Mouse (Mus musculus): ENCODE results near the gene Fxr1. TPM values are rescaled to one million over a fixed set of nuclear protein-coding genes. Genes with fewer than 3 reads are reported as not detected.
"Not testable (repeated sequence)": the region's sequence is repeated elsewhere in the genome, so short reads cannot be mapped to it uniquely, and the experiment has no call there.

Gene Fxr1
- 148 and 169 TPM in 2 replicates for total RNA-seq (2017)

DNA sequence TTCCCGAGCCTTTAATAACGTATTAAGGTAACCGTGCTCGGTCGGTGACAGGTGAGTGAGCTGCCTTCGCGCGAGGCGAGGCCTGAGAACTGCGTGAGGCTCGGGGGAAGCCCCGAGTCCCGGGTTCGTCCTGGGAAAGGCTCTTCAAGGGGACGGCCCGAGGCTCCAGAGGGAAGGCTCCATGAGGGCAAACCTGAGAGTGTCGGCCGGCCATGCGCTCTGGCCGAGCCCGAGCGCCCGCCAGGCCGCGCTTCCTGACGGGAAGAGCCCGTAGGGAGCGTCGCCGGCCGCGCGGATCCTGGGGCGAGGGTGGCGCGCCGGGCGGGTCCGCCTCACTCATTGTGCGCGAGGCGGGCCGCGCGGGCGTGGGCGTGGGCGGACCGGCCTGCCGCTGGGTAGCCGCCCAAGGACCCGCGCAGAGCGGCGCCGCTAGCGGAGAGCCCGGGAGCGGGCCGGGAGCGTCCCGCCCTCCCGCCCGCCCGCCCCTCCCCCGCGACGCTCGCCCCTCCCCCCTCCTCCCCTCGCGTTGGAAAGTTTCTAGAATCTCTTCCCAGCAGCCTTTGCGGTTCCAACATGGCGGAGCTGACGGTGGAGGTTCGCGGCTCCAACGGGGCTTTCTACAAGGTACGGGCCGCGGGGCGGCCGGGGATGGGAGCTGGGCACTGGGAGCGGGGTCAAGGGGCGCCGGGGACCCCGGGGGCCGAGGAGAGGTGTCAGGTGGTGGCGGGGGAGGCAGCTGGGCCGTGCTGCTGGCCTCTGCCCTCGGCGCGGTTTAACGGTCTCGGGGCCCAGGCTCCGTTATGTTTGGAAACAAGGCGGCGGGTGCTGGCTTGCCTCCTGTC lies at the start of gene Fxr1:
TSS of gene Fxr1 (plus strand) at position 404 of the 842 bp plus-strand sequence.
- ATAC-seq (ENCODE audit: extremely low read depth, insufficient number of reproducible peaks, low FRiP score, poor library complexity, severe bottlenecking) = peak; percentile 89

DNA sequence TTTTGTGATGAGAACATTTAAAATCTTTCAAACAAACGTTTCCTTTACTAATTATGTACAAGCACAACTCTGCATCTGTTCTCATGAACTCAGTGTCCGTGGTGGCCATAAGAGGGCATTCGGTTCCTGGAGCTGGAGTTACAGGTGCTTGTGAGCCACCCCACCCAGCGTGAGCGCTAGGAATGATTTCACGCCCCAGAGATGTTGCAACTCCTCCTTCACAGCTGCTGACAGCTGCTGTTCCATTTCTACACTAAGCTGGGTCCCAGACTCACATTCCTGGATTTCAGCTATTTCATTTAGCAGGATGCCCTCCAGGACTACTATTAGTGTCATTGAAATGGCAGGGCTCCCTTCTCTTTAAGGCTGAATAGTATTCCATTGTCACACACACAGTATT lies 40.3 kb upstream of the Fxr1 start:
- no peak for ATAC-seq (ENCODE audit: extremely low read depth, insufficient number of reproducible peaks, low FRiP score, poor library complexity, severe bottlenecking)

DNA sequence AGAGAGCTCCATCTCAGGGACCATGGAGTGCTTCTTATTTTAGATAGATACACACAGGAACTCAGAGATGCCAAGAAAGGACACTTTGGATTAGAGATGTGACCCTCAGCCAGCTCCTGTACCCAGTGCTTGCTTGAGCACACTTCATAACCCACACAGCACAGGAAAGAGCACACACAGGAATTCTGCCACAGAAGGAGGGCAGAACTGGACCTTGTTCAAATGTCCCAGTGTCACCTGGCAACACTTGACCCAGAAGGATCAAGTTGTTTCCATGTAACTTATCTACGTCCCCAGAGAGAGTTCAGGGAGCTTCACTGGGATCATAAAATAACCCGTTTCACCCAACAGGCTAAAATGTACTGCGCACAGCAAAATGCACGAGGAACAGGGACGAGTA lies 37.0 kb upstream of the Fxr1 start:
- ATAC-seq (ENCODE audit: extremely low read depth, insufficient number of reproducible peaks, low FRiP score, poor library complexity, severe bottlenecking) = no peak

DNA sequence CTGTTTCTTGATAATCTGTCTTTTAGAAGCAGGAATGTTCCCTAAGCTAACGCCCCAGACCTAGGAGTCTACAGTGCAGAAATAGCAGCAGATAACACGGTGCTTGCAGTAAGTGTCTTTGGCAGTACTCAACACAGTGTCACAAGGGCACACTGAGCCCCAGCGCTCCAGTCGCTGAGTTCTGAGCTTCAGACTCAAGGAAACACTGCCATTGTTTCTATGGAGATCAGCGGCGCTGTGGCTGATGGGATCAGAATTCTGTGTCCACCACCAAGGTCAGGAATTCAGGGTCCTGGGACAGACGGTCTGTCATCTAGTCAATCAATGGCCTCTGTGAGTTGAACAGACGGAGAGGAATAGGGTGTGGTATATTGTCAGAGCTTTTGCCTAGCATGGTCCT lies 30.4 kb upstream of the Fxr1 start:
- no peak for ATAC-seq (ENCODE audit: extremely low read depth, insufficient number of reproducible peaks, low FRiP score, poor library complexity, severe bottlenecking)

DNA sequence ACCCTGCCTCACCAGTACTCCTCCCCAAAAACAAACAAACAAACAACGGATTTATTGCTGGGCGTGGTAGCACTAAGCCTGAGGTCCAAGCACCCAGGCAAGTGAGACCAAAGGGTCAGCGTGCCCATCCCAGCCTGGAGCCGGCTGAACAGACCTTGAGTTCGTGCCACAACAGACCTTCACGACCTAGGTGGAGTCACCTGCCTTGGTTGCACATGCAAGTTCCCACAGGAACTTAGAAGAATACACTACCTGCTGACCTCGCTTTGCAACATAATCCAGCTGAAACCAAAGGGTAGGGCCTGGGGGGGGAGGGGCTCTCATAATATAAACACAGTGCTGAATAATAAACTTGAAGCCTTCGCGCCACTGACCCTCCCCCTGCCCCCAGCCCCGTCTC lies 29.3 kb upstream of the Fxr1 start:
- ATAC-seq (ENCODE audit: extremely low read depth, insufficient number of reproducible peaks, low FRiP score, poor library complexity, severe bottlenecking) = no peak

DNA sequence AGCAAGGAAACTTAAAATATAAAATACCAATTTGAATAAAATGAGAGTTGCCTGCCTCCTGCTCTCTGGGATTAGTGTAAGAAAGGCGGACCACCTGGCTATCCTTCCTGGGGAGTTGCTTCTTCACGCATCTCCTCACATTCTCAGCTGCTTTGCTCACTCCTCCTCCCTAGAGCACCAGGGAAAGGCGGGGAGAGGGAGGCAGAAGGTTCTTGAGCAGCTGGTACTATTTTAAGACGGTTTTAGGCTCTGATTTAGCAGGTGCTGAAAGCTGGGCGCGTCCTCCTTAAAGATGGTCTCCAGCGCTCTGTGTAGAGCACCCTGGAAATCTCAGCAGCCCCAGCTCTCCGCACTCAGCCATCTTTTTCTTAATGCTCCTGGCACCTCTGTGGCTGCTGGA lies 28.8 kb upstream of the Fxr1 start:
- no peak for ATAC-seq (ENCODE audit: extremely low read depth, insufficient number of reproducible peaks, low FRiP score, poor library complexity, severe bottlenecking)

DNA sequence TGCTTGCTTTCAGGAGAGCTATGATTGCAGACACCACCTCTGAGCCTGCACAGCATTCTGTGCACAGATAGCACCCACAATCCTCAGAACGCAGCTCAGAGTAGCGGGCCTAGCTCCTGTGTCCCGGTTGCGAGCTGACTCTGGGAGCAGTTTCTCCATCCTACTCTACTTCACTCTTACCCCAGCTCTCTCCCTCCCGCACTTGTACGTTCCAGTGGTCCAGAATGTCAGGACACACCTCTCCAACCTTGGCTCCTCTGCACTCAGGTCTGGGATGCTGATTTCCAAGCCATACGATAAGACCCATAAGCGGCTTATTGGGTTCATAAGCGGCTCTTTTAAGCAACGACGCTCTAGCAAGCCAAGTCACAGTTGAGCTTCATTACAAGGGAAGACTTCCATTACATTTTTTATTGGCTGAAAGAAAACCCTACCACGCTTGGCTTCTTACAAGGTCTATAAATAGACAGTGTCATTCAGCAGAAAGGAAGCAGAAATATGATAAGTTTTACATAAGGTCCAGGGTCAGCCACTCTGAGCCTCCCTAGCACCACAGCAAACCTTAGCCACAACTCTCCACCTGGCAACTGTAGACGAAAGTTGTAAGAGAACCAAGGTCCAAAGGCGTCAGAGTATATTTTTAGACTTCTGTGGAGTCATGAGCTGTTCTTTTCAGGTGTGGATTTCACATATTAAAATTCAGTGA lies 26.2 kb upstream of the Fxr1 start:
- ATAC-seq (ENCODE audit: extremely low read depth, insufficient number of reproducible peaks, low FRiP score, poor library complexity, severe bottlenecking) = no peak

DNA sequence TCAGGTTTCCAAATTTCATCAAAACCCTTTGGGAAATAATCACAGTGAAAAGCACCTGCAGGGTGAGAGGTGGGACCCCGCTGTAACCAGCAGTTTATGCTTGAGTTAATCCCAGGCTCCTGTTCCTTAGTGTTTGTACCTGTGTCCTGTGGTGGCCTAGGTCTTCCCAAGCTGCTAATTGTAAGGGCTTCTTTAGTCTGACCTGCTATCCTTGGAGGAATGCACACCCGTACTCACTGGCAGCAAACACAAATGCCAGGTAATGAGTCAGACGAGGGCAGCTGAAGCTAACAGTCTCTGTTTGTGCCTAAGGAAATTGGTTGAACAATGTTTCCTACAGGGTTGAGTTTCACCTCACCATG lies 25.6 kb upstream of the Fxr1 start:
- no peak for ATAC-seq (ENCODE audit: extremely low read depth, insufficient number of reproducible peaks, low FRiP score, poor library complexity, severe bottlenecking)

DNA sequence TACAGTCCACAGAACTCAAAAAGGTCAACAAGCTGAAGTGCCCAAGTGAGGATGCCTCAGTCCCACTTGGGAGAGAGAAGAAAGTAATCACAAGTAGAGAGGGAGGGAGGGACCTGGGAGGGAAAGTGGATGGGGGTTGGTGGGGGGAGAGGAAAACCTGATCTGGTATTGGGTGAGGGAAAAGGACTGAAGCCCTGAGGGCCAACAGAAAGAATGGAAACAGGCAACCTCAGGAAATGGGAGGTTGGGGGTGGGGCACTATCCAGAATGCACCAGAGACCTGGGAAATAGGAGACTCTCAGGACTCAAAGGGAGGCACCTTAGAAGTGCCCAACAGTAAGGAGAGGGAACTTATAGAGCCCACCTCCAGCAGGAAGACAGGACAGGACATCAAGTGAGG lies 18.1 kb upstream of the Fxr1 start:
- not testable (repeated sequence) for ATAC-seq (ENCODE audit: extremely low read depth, insufficient number of reproducible peaks, low FRiP score, poor library complexity, severe bottlenecking)

DNA sequence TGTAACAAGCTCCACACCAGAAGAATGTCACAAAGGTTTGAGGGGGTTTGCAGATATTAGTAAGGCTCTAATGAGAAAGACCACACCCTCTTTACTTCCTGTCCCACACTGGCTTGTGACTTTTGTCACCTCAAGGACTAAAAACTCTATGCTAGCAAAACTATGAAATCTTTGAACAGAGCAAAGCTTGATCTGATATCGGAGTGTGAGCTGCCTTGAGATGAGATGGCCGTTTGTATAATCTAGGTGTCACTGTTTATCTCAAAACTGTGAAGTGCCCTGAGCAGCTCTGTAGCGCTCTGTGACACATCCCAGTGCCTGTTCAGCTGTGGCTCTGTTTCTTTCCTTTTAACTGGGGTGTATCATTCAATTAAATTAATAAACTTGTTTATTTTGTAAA lies 15.9 kb upstream of the Fxr1 start:
- ATAC-seq (ENCODE audit: extremely low read depth, insufficient number of reproducible peaks, low FRiP score, poor library complexity, severe bottlenecking) = no peak

DNA sequence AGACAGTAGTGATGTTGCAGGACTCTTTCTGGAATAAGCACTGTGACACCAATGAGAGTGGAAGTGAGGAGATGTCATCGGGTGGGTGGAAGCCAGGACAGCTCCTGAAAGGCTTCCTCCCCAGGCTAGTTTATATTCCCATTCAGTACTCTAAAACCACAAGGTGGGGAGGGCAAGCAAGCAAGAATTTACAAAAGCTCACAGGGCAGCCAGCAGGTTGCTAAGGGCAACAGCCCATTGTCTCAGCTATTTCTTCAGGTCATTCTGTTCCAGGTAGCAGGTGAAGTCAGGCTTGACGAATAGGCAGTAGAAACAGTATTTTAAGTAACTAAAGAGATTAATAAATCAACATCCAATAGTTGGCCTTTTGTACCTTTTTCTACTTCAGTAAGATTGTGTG lies 13.4 kb upstream of the Fxr1 start:
- ATAC-seq (ENCODE audit: extremely low read depth, insufficient number of reproducible peaks, low FRiP score, poor library complexity, severe bottlenecking) = no peak

DNA sequence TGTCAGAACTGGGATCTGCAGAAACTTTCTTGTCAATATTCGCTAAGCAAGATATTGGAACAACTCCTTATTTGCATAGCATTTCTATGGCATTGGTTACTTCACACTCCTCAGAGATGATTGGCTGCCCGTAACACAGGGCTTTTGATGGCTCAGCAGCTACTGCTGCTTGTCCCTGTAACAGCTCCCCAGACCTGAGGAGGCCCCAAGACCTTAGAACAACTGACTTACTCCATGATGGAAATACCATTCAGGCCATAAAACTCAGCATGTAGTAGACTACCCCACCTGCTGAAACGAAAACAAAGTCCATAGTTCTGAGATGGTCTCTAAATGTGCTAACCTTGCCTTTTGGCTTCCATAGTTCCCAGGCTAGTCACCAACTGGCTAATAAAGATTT lies 12.9 kb upstream of the Fxr1 start:
- no peak for ATAC-seq (ENCODE audit: extremely low read depth, insufficient number of reproducible peaks, low FRiP score, poor library complexity, severe bottlenecking)

DNA sequence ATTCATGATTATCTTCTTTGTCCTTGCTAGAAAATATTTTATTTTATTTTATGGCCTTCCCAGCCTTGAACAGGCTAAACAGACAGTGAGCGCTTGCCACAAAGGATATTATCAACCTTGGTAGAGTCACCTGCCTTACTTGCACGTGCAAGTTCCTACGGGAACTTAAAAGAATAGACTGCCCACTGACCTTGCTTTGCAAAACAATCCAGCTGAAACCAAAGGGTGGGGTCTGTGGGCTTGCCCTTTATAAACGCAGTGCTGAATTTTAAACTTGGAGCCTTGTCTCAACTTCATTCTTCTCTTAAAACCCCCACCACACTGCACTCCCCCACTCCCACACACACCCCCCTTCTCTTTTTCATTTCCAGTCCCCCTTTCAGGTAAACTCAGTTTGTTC lies 12.1 kb upstream of the Fxr1 start:
- no peak for ATAC-seq (ENCODE audit: extremely low read depth, insufficient number of reproducible peaks, low FRiP score, poor library complexity, severe bottlenecking)

DNA sequence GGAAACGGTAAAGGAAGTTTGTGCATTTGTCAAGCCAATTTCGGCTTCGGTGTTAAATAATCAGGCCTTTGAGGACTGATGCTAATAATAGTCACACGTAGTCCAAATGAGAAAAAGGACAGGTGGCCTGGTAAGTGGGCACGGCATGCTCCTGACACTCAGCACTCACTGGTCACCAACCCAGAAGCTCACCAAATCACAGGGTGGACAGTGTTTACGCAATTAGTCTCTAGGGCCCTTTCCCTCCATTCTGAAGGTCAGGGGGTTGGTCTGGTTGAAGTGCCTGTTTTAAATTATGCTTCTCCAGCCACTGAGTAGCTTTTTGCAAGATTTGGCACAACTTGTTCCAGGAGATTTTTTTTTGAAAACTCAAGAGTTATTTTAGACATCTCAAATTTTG lies 11.6 kb upstream of the Fxr1 start:
- ATAC-seq (ENCODE audit: extremely low read depth, insufficient number of reproducible peaks, low FRiP score, poor library complexity, severe bottlenecking) = no peak

DNA sequence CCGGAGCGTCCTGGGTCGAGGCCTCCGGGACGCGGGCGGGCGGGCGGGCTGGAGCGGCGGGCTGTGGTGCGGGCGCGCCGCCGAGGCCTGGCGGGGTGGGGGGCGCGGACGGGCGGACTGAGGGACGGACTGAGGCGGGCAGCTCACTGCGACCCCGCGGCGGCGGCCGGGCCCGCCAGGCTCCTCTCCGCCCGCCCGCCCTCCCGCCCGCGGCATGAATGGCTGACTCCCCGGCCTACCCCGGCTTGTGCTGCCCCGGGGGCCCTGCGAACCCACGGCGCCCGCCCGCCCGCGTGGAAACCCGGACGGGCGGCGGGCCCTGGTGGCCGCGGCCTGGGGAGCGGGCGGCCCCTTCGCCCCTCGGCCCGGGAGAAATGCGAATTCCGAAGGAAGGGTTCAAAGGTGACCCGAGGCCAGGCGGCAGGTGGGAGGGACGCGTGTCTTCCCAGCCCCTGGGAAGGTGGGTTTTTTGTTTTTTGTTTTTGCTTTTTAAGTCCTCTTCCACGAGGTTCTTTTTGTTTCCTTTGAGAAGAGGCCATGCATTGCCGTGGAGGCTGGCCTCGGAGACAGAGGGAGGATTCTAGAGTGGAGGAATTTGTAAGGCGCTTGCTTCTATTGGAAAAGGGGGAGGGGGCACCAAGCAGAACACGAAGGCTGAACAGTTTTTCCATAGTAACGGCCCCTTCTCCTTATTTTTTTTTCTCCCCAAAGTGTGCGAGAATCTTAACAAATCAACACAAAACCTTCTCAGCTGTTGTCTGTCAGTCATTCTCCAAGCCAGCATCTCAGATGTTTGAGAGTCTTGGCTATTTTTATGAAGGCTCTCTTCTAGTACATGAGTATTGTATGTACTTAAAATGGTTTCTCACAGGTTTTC lies 877 bp downstream of the Fxr1 start:
- ATAC-seq (ENCODE audit: extremely low read depth, insufficient number of reproducible peaks, low FRiP score, poor library complexity, severe bottlenecking) = no peak

DNA sequence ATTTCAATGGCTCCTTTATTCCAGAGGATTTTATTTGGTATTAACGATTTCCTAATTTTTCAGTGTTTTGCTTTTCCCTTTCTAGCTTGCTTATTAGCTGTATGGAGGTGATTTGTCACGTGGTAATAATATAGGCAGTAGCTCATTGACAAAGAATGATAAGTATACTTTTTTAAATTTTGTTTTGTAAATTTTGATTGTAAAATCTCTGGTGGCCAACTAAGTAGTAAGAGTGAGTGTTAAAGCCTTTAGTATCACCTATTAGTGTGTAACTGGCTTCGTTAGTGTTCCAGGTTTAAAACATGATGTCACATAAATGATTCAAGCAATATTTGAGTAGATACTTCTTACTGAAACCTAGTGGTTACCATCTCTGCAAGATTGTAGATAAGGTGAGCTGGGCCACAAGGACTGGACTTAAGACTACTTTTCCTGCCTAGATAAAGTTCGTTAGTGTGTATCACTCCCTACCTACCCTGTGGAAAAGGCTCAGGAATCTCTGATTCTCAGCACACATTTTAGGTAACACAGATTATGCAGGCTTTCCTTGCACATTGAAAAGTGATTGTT lies 1.6 kb downstream of the Fxr1 start:
- no peak for ATAC-seq (ENCODE audit: extremely low read depth, insufficient number of reproducible peaks, low FRiP score, poor library complexity, severe bottlenecking)

DNA sequence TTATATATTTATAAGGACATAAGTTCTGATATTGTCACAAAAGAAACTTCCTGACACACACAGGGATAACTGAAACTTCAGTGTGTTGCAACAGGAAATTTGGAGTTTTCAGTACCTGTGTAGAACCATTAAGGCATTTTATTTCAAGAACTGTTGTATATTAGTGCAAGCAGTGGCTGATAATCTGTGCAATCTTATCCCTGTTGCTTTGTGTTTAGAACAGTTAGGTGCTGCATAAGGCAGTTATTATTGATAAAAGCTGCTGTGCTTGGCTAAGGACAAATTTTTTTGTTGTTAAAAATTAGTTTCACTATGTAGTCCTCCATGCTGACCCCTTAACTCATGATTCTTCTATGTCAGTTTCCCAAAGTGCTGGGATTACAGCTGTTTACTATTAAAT lies 9.2 kb downstream of the Fxr1 start:
- ATAC-seq (ENCODE audit: extremely low read depth, insufficient number of reproducible peaks, low FRiP score, poor library complexity, severe bottlenecking) = no peak

DNA sequence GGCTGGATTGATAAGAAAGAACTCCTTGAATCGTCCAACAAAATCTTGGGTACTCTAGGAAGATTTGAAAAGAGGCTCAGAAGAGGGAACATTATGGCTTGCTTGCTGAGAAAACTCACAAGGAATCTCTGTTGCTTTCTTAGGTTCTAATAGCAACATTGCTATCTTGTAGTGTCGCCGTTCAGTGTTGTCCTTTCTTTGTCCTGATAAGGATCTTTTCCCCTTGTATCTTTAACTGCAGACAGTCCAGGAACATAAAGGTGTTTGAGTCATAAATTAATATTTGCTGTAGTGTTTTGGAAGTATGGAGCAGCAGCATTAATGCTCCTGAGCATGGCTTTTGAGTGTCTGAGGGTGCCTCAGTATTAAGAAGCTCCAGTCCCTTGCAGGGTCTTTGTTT lies 10.9 kb downstream of the Fxr1 start:
- no peak for ATAC-seq (ENCODE audit: extremely low read depth, insufficient number of reproducible peaks, low FRiP score, poor library complexity, severe bottlenecking)

DNA sequence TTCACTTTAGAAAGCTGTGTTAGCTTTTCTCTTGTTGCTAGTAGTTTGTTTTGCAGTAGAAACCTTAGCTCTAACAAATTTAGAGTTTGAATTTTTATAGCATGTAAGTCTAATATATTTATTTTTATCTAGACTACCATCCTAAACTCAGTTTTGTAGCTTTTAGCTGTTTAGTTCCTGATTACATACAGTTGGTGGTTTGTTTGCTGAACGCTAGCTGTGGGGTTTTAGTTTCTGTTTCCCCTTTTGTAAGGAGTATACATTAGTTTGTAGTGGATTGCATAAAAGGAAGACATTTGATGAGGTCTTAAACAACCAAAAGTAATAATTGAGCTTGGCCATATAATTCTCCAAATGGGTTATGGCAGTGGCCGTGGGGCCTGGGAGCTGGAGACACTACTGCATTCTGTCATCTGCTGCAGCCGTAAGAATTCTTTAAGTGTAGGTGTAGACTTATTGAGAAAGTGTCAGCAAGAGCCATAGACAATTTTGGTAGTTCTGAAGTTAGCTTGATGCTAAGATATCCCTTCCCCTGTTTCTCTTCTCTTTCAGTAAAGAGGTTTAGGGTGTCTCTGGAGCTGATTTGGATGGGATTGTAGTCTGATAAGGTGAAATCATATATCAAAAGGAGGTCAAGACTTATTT lies 14.1 kb downstream of the Fxr1 start:
- peak; percentile 46; the same call in 1 of the 2 replicates for ATAC-seq (ENCODE audit: extremely low read depth, insufficient number of reproducible peaks, low FRiP score, poor library complexity, severe bottlenecking)

All from neutrophil, adult 5-6 weeks (primary cell).